Mouse (Mus musculus) hindbrain, embryonic 15.5 days (tissue): Measurements from ENCODE around the gene S100z. TPM values are rescaled to one million over a fixed set of nuclear protein-coding genes. Genes with fewer than 3 reads are reported as not detected.

Experiments used
- ATAC-seq: fragments of 200-750 bp; cut with Nextera tagmentation; 2 replicates; pipeline ENCODE4 v1.8.0; 2017; ENCODE audit warnings: low read depth, moderate number of reproducible peaks, moderate TSS enrichment; ENCODE audit not compliant: low FRiP score
- H3K27ac ChIP-seq: fragments of 300-500 bp; sonication (generic); replicated peaks from 2 replicates; pipeline ENCODE4 v1.5.1; 2015; ENCODE audit warnings: mild to moderate bottlenecking, inconsistent platforms
- H3K27me3 ChIP-seq: fragments of 300-500 bp; sonication (generic); 2 replicates; pipeline ENCODE4 v1.6.1; 2015; ENCODE audit warnings: control low read depth, inconsistent platforms
- H3K36me3 ChIP-seq: fragments of 300-500 bp; sonication (generic); 2 replicates; pipeline ENCODE4 v1.6.1; 2015; ENCODE audit warnings: control low read depth, inconsistent platforms
- H3K4me1 ChIP-seq: fragments of 300-500 bp; sonication (generic); replicated peaks from 2 replicates; pipeline ENCODE4 v1.6.1; 2015; ENCODE audit warnings: control low read depth, inconsistent platforms
- H3K4me2 ChIP-seq: fragments of 300-500 bp; sonication (generic); 2 replicates; pipeline ENCODE4 v1.6.1; 2015; ENCODE audit warnings: moderate library complexity, mild to moderate bottlenecking, inconsistent platforms
- H3K4me3 ChIP-seq: fragments of 300-500 bp; sonication (generic); 2 replicates; pipeline ENCODE4 v1.5.1; 2015; ENCODE audit warnings: mild to moderate bottlenecking, inconsistent platforms
- H3K9ac ChIP-seq: fragments of 300-500 bp; sonication (generic); 2 replicates; pipeline ENCODE4 v1.6.1; 2015; ENCODE audit warnings: inconsistent platforms
- H3K9me3 ChIP-seq: fragments of 300-500 bp; sonication (generic); 2 replicates; pipeline ENCODE4 v1.6.1; 2016; ENCODE audit warnings: control low read depth, inconsistent platforms
- WGBS: fragments of 180-500 bp; shearing (Covaris S2); methylation state at CpG from one replicate; pipeline ENCODE4 v1.1.7; 2015; 5-methylcytosine and 5-hydroxymethylcytosine counted together
- polyA plus RNA-seq: library from polyadenylated mRNA; unstranded; fragments of >200 nt; fragmentation: Nextera tagmentation; extraction: Ambion mirVana; gene quantifications from 2 replicates; pipeline ENCODE4 v1.2.1, GENCODE M21; 2015

The S100z gene
- polyA plus RNA-seq, result not detected in 2 replicates

- Histone ChIP-seq H3K27ac (no peak within 1 kb of the TSS), H3K4me3 (no peak within 1 kb of the TSS), H3K9ac (no peak within 1 kb of the TSS), H3K9me3 (no peaks in the 10 kb centered on the region), H3K4me1 (no peaks in the 10 kb centered on the region), H3K36me3 (no peaks in the 10 kb centered on the region), H3K27me3 (no peaks in the 10 kb centered on the region), H3K4me2 (no peak within 1 kb of the TSS)
- WGBS, result 90% methylated on average over 21 of the region's 21 CpGs
- no peak for ATAC-seq
Measured at GRCm38 (mm10) chr13:95478671-95479413, at the start of gene S100z. Gene S100z, minus strand, starts transcription at chr13:95478721.

GRCm38 (mm10) chr13:95524674-95525491 is 46.4 kb upstream of the S100z start, which contains the start of gene F2rl1:
Gene F2rl1, minus strand, starts transcription at chr13:95525227.
- Histone ChIP-seq H3K27me3 (peaks cover 38% of the 10 kb centered on the region), H3K36me3 (no peaks in the 10 kb centered on the region), H3K4me2 (peak within 1 kb of the TSS; percentile 71), H3K9me3 (no peaks in the 10 kb centered on the region), H3K4me3 (peak within 1 kb of the TSS; percentile 35), H3K4me1 (peaks cover 15% of the 10 kb centered on the region), H3K9ac (no peak within 1 kb of the TSS), H3K27ac (no peak within 1 kb of the TSS)
- ATAC-seq, result peak; percentile 37
- 1% methylated on average over 54 of the region's 54 CpGs for WGBS

- H3K4me2 ChIP-seq, result peak overlapping the region; percentile 71
- peaks cover 15% of the 10 kb centered on the region for H3K4me1 ChIP-seq
Measured at GRCm38 (mm10) chr13:95524424-95524673, 45.8 kb upstream of the S100z start.

GRCm38 (mm10) chr13:95523659-95524423 is 45.3 kb upstream of the S100z start:
- Histone ChIP-seq H3K4me2 (peak overlapping the region; percentile 71), H3K4me1 (peaks cover 15% of the 10 kb centered on the region), H3K27ac (no peak overlapping the region), H3K36me3 (no peaks in the 10 kb centered on the region), H3K27me3 (peaks cover 38% of the 10 kb centered on the region), H3K9ac (no peak overlapping the region), H3K4me3 (peak overlapping the region; percentile 35), H3K9me3 (no peaks in the 10 kb centered on the region)
- peak; percentile 29; the same call in 1 of the 2 replicates for ATAC-seq
- 3% methylated on average over 29 of the region's 29 CpGs for WGBS

More at GRCm38 (mm10) chr13:95524424-95524673, 45.8 kb upstream of the S100z start:
- no peak overlapping the region for H3K27ac ChIP-seq
- H3K36me3 ChIP-seq, result no peaks in the 10 kb centered on the region
- no peak overlapping the region for H3K9ac ChIP-seq
- no peaks in the 10 kb centered on the region for H3K9me3 ChIP-seq
- H3K4me3 ChIP-seq, result peak overlapping the region; percentile 35
- peaks cover 38% of the 10 kb centered on the region for H3K27me3 ChIP-seq
- WGBS, result 0% methylated on average over 13 of the region's 13 CpGs
- peak; percentile 46; the same call in 1 of the 2 replicates for ATAC-seq

GRCm38 (mm10) chr13:95522176-95522575 is 43.7 kb upstream of the S100z start:
- Histone ChIP-seq H3K27me3 (peaks cover 38% of the 10 kb centered on the region), H3K27ac (no peak overlapping the region), H3K36me3 (no peaks in the 10 kb centered on the region), H3K9me3 (no peaks in the 10 kb centered on the region), H3K4me1 (peaks cover 15% of the 10 kb centered on the region), H3K9ac (no peak overlapping the region), H3K4me3 (no peak overlapping the region), H3K4me2 (no peak overlapping the region)
- no peak for ATAC-seq
- WGBS, result 89% methylated on average over 10 of the region's 10 CpGs

GRCm38 (mm10) chr13:95521029-95521428 is 42.5 kb upstream of the S100z start:
- H3K36me3 ChIP-seq, result no peaks in the 10 kb centered on the region
- H3K4me1 ChIP-seq, result peaks cover 15% of the 10 kb centered on the region
- no peak overlapping the region for H3K4me2 ChIP-seq
- peaks cover 29% of the 10 kb centered on the region for H3K27me3 ChIP-seq
- ATAC-seq, result no peak
- no peak overlapping the region for H3K27ac ChIP-seq
- no peaks in the 10 kb centered on the region for H3K9me3 ChIP-seq
- 89% methylated on average over 6 of the region's 6 CpGs for WGBS
- H3K4me3 ChIP-seq, result no peak overlapping the region
- no peak overlapping the region for H3K9ac ChIP-seq

- Histone ChIP-seq H3K4me3 (no peak overlapping the region), H3K4me1 (no peaks in the 10 kb centered on the region), H3K36me3 (no peaks in the 10 kb centered on the region), H3K4me2 (no peak overlapping the region), H3K27me3 (no peaks in the 10 kb centered on the region), H3K9me3 (no peaks in the 10 kb centered on the region), H3K27ac (no peak overlapping the region), H3K9ac (no peak overlapping the region)
- 80% methylated on average over 4 of the region's 4 CpGs for WGBS
- ATAC-seq, result no peak
Measured at GRCm38 (mm10) chr13:95514756-95515155, 36.2 kb upstream of the S100z start.

- H3K4me1 ChIP-seq, result no peaks in the 10 kb centered on the region
- no peak overlapping the region for H3K4me2 ChIP-seq
- H3K9ac ChIP-seq, result no peak overlapping the region
- H3K27ac ChIP-seq, result no peak overlapping the region
- WGBS, result 89% methylated on average over 5 of the region's 5 CpGs
- no peak for ATAC-seq
- no peak overlapping the region for H3K4me3 ChIP-seq
- no peaks in the 10 kb centered on the region for H3K36me3 ChIP-seq
- no peaks in the 10 kb centered on the region for H3K9me3 ChIP-seq
- no peaks in the 10 kb centered on the region for H3K27me3 ChIP-seq
Measured at GRCm38 (mm10) chr13:95510054-95510453, 31.5 kb upstream of the S100z start.

- Histone ChIP-seq H3K4me1 (no peaks in the 10 kb centered on the region), H3K27ac (no peak overlapping the region), H3K9me3 (no peaks in the 10 kb centered on the region), H3K4me2 (no peak overlapping the region), H3K27me3 (no peaks in the 10 kb centered on the region), H3K4me3 (no peak overlapping the region), H3K36me3 (no peaks in the 10 kb centered on the region), H3K9ac (no peak overlapping the region)
- WGBS, result 82% methylated on average over 8 of the region's 8 CpGs
- ATAC-seq, result no peak
Measured at GRCm38 (mm10) chr13:95503279-95503917, 24.9 kb upstream of the S100z start.

GRCm38 (mm10) chr13:95496601-95497000 is 18.1 kb upstream of the S100z start:
- Histone ChIP-seq H3K9ac (no peak overlapping the region), H3K4me1 (no peaks in the 10 kb centered on the region), H3K4me3 (no peak overlapping the region), H3K9me3 (no peaks in the 10 kb centered on the region), H3K27me3 (no peaks in the 10 kb centered on the region), H3K4me2 (no peak overlapping the region), H3K36me3 (no peaks in the 10 kb centered on the region), H3K27ac (no peak overlapping the region)
- ATAC-seq, result no peak
- WGBS, result 88% methylated on average over 3 of the region's 3 CpGs

GRCm38 (mm10) chr13:95494812-95495211 is 16.3 kb upstream of the S100z start:
- 84% methylated on average over 8 of the region's 8 CpGs for WGBS
- no peaks in the 10 kb centered on the region for H3K27me3 ChIP-seq
- no peaks in the 10 kb centered on the region for H3K9me3 ChIP-seq
- H3K4me1 ChIP-seq, result no peaks in the 10 kb centered on the region
- H3K27ac ChIP-seq, result no peak overlapping the region
- H3K9ac ChIP-seq, result no peak overlapping the region
- H3K4me2 ChIP-seq, result no peak overlapping the region
- no peaks in the 10 kb centered on the region for H3K36me3 ChIP-seq
- no peak overlapping the region for H3K4me3 ChIP-seq
- no peak for ATAC-seq
